Mouse (Mus musculus) cerebellum, adult 2 months (tissue): ENCODE measurements around the gene Gm49486.

ENCODE experiments used
- CTCF ChIP-seq: fragments of 200-500 bp; IDR thresholded peaks from 2 replicates; pipeline ENCODE4 v1.5.1; 2011; ENCODE audit warnings: low read depth, mild to moderate bottlenecking, control low read depth, low read length, moderate library complexity, borderline replicate concordance; ENCODE audit not compliant: insufficient read depth
- POLR2A ChIP-seq: fragments of 200-500 bp; IDR thresholded peaks from 2 replicates; pipeline ENCODE4 v1.6.1; 2011; ENCODE audit warnings: low read length, control low read depth, borderline replicate concordance; ENCODE audit not compliant: insufficient read depth

- TF ChIP-seq CTCF (no peak), POLR2A (no peak)
Measured at GRCm38 (mm10) chr15:79210357-79210756, 18.8 kb upstream of the Gm49486 start.
